Mouse (Mus musculus) hindbrain, embryonic 16.5 days (tissue): ENCODE measurements at regions not wholly inside any gene's neighbourhood (a gene's known extent, or its start where the extent isn't known, plus 50 kb on each side); places are given as distances from the start of the nearest gene placed in this dataset.
"Not testable (repeated sequence)": the region's sequence is repeated elsewhere in the genome, so short reads cannot be mapped to it uniquely, and the experiment has no call there.

Experiments
- ATAC-seq: fragments of 200-750 bp; cut with Nextera tagmentation; 2 replicates; pipeline ENCODE4 v1.8.0; 2017; ENCODE audit warnings: moderate TSS enrichment, moderate library complexity
- H3K27ac ChIP-seq: fragments of 300-500 bp; sonication (generic); 2 replicates; pipeline ENCODE4 v1.5.1; 2014; ENCODE audit warnings: low read depth, mild to moderate bottlenecking, control low read depth, low read length, moderate library complexity
- H3K27me3 ChIP-seq: fragments of 300-500 bp; sonication (generic); replicated peaks from 2 replicates; pipeline ENCODE4 v1.6.1; 2014; ENCODE audit warnings: low read length; ENCODE audit not compliant: control insufficient read depth, insufficient read depth
- H3K36me3 ChIP-seq: fragments of 300-500 bp; sonication (generic); 2 replicates; pipeline ENCODE4 v1.6.1; 2014; ENCODE audit warnings: mild to moderate bottlenecking, low read length, moderate library complexity, mixed read lengths; ENCODE audit not compliant: control insufficient read depth, insufficient read depth
- H3K4me1 ChIP-seq: fragments of 300-500 bp; sonication (generic); 2 replicates; pipeline ENCODE4 v1.6.1; 2014; ENCODE audit warnings: low read depth, low read length; ENCODE audit not compliant: control insufficient read depth, insufficient read depth
- H3K4me2 ChIP-seq: fragments of 300-500 bp; sonication (generic); 2 replicates; pipeline ENCODE4 v1.6.1; 2014; ENCODE audit warnings: mild to moderate bottlenecking, low read length, control low read depth, moderate library complexity
- H3K4me3 ChIP-seq: fragments of 300-500 bp; sonication (generic); 2 replicates; pipeline ENCODE4 v1.5.1; 2014; ENCODE audit warnings: mild to moderate bottlenecking, low read length, control low read depth, moderate library complexity
- H3K9ac ChIP-seq: fragments of 300-500 bp; sonication (generic); 2 replicates; pipeline ENCODE4 v1.6.1; 2014; ENCODE audit warnings: low read depth, mild to moderate bottlenecking, control low read depth, low read length, moderate library complexity
- H3K9me3 ChIP-seq: fragments of 300-500 bp; sonication (generic); 2 replicates; pipeline ENCODE4 v1.6.1; 2014; ENCODE audit warnings: mild to moderate bottlenecking, low read length, moderate library complexity; ENCODE audit not compliant: control insufficient read depth
- WGBS: fragments of 180-500 bp; shearing (Covaris S2); extraction: QIAGEN DNeasy Blood & Tissue Kit; methylation state at CpG from one replicate; pipeline ENCODE4 v1.1.7; 2014; 5-methylcytosine and 5-hydroxymethylcytosine counted together

- WGBS: 84% methylated on average over 1 of the region's 1 CpGs
- no peak overlapping the region for H3K27ac ChIP-seq
- no peaks in the 10 kb centered on the region for H3K36me3 ChIP-seq
- H3K4me1 ChIP-seq: no peaks in the 10 kb centered on the region
- H3K9me3 ChIP-seq: no peaks in the 10 kb centered on the region
- no peak overlapping the region for H3K9ac ChIP-seq
- ATAC-seq: no peak
- no peak overlapping the region for H3K4me2 ChIP-seq
- H3K27me3 ChIP-seq: no peaks in the 10 kb centered on the region
- no peak overlapping the region for H3K4me3 ChIP-seq
Measured at GRCm38 (mm10) chr6:16365450-16365849, 532.8 kb downstream of the Tfec start.

- Histone ChIP-seq H3K9ac (no peak overlapping the region), H3K4me1 (no peaks in the 10 kb centered on the region), H3K9me3 (no peaks in the 10 kb centered on the region), H3K4me3 (no peak overlapping the region), H3K27me3 (no peaks in the 10 kb centered on the region), H3K4me2 (no peak overlapping the region), H3K36me3 (no peaks in the 10 kb centered on the region), H3K27ac (no peak overlapping the region)
- 39% methylated on average over 4 of the region's 4 CpGs for WGBS
- no peak for ATAC-seq
Measured at GRCm38 (mm10) chr6:16362057-16362456, 536.2 kb downstream of the Tfec start.

- not testable (repeated sequence) for H3K27me3 ChIP-seq, H3K4me2 ChIP-seq, H3K27ac ChIP-seq, H3K9ac ChIP-seq, H3K9me3 ChIP-seq, H3K4me1 ChIP-seq, H3K36me3 ChIP-seq
- WGBS: 35% methylated on average over 9 of the region's 25 CpGs
- ATAC-seq: peak; percentile 94
- peak overlapping the region; percentile 35 for H3K4me3 ChIP-seq
Measured at GRCm38 (mm10) chr6:16359881-16360711, 538.1 kb downstream of the Tfec start.

DNA sequence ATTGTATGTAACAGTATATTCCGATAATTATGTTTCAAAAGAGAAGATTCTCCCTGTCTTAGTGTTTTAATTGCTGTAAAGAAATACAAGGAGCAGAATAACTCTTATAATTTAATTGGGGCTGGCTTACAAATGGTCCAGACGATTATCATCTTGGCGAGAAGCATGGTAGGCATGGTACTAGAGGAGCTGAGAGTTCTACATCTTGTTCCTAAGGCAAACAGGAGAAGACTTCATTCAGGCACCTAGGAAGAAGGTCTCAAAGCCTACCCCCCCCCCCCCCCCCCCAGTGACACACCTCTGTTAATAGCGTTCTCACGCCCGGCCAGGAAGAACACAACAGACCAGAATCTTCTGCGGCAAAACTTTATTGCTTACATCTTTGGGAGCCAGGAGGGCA, 538.8 kb downstream of the Tfec start:
- Histone ChIP-seq H3K4me1 (no peaks in the 10 kb centered on the region), H3K4me2 (peak overlapping the region; percentile 44), H3K27me3 (no peaks in the 10 kb centered on the region), H3K36me3 (no peaks in the 10 kb centered on the region), H3K9me3 (no peaks in the 10 kb centered on the region), H3K27ac (no peak overlapping the region), H3K4me3 (peak overlapping the region; percentile 35), H3K9ac (no peak overlapping the region)
- ATAC-seq: peak; percentile 64; the same call in 1 of the 2 replicates
- WGBS: 78% methylated on average over 3 of the region's 7 CpGs

- Histone ChIP-seq H3K9ac (no peak overlapping the region), H3K4me3 (no peak overlapping the region), H3K4me1 (no peaks in the 10 kb centered on the region), H3K36me3 (no peaks in the 10 kb centered on the region), H3K27ac (no peak overlapping the region), H3K4me2 (no peak overlapping the region), H3K27me3 (no peaks in the 10 kb centered on the region), H3K9me3 (no peaks in the 10 kb centered on the region)
- ATAC-seq: no peak
- 28% methylated on average over 8 of the region's 8 CpGs for WGBS
Measured at GRCm38 (mm10) chr6:16333638-16334037, 564.6 kb downstream of the Tfec start.

- no peak overlapping the region for H3K27ac ChIP-seq
- no peak for ATAC-seq
- no peaks in the 10 kb centered on the region for H3K27me3 ChIP-seq
- H3K4me1 ChIP-seq: peaks cover 6% of the 10 kb centered on the region; the same call in 1 of the 2 replicates
- no peak overlapping the region for H3K4me3 ChIP-seq
- no peaks in the 10 kb centered on the region for H3K36me3 ChIP-seq
- no peak overlapping the region for H3K9ac ChIP-seq
- no peak overlapping the region for H3K4me2 ChIP-seq
- no peaks in the 10 kb centered on the region for H3K9me3 ChIP-seq
- 80% methylated on average over 15 of the region's 15 CpGs for WGBS
Measured at GRCm38 (mm10) chr6:16314305-16315010, 583.8 kb downstream of the Tfec start.

- 18% methylated on average over 1 of the region's 1 CpGs for WGBS
- H3K9ac ChIP-seq: no peak overlapping the region
Measured at GRCm38 (mm10) chr6:16312915-16313314, 585.3 kb downstream of the Tfec start.

DNA sequence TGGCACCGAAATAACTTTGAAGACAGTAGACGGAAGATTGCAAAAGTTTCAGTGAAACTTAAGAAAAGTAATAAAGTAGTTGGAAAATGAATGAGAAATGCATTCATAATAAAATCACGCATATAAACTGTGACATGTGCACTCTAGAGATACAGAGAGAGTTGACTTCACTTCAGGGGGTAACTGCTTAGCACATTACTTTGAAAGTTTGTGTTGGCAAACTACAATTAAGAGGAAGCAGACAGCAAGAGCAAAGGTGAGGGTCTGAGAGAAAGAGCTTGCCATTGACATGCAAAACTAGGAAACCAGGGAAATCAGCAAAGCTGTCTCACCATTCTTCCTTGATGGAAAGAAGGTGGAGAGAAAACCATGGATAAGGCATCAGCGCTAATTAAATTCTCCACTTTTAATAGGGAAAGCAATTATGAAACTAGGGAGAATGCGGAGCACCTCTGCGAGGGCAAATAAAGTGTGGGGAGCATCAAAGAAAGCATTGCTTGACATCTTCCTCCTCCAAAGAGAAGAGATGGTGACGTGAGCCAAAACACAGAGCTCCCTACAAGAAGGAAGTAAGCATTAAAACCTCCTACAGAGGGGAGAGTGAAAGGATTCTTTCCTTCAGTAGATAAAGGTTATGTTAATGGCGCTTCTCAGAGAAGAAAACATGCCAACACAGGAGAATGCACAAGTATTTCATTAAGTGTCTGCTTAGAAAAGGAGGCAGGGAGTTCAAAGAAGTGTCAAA, 563.0 kb downstream of the Mdfic start:
- Histone ChIP-seq H3K27ac (no peak overlapping the region), H3K36me3 (no peaks in the 10 kb centered on the region), H3K9ac (no peak overlapping the region), H3K9me3 (no peaks in the 10 kb centered on the region), H3K4me1 (no peaks in the 10 kb centered on the region), H3K27me3 (no peaks in the 10 kb centered on the region), H3K4me3 (no peak overlapping the region), H3K4me2 (no peak overlapping the region)
- 47% methylated on average over 8 of the region's 8 CpGs for WGBS
- ATAC-seq: no peak

More at GRCm38 (mm10) chr6:16312915-16313314, 585.3 kb downstream of the Tfec start:
- H3K4me3 ChIP-seq: no peak overlapping the region
- no peak overlapping the region for H3K4me2 ChIP-seq
- H3K36me3 ChIP-seq: no peaks in the 10 kb centered on the region
- H3K4me1 ChIP-seq: peaks cover 3% of the 10 kb centered on the region; the same call in 1 of the 2 replicates
- no peak overlapping the region for H3K27ac ChIP-seq
- H3K9me3 ChIP-seq: no peaks in the 10 kb centered on the region
- no peak for ATAC-seq
- no peaks in the 10 kb centered on the region for H3K27me3 ChIP-seq

DNA sequence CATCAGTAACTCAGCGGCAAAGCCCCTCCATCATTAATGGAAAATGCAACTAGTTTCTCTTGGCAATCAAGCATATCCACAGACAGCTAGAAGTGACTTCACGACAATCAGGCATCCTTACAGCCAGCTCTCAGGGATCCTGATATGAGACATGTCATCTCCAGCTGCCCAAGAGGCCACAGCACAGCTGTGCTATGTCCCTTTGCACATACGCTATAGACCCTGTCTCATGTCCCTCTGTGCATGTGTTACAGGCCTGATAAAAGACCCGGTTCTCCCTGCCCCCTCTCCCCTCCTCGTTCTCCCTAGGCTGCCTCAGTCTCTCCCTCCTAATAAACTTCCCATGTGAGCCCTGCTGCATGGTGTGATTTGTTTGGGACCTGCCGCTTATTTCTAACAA, 561.5 kb downstream of the Mdfic start:
- ATAC-seq: no peak
- Histone ChIP-seq H3K4me2 (no peak overlapping the region), H3K4me1 (no peaks in the 10 kb centered on the region), H3K27ac (no peak overlapping the region), H3K36me3 (no peaks in the 10 kb centered on the region), H3K4me3 (no peak overlapping the region), H3K9me3 (no peaks in the 10 kb centered on the region; the same call in 1 of the 2 replicates), H3K27me3 (no peaks in the 10 kb centered on the region), H3K9ac (no peak overlapping the region)
- 86% methylated on average over 6 of the region's 6 CpGs for WGBS
